Mouse (Mus musculus) urinary bladder, postnatal 25 days (tissue): ENCODE results near the gene Gpr137c.

Experiments used
- DNase-seq: peaks from one replicate; pipeline ENCODE4 v3.0.0; 2022; ENCODE audit warnings: low spot score

Gpr137c gene

GRCm38 (mm10) chr14:45219281-45220089 is at the start of gene Gpr137c:
Gene Gpr137c, plus strand, starts transcription at chr14:45219717.
- DNase-seq: peak; percentile 90

GRCm38 (mm10) chr14:45172260-45172659 is 47.3 kb upstream of the Gpr137c start:
- no peak for DNase-seq

GRCm38 (mm10) chr14:45175012-45175740 is 44.3 kb upstream of the Gpr137c start:
- no peak for DNase-seq

- DNase-seq: no peak
Observed at GRCm38 (mm10) chr14:45179186-45179585, 40.3 kb upstream of the Gpr137c start.

GRCm38 (mm10) chr14:45179606-45180005 is 39.9 kb upstream of the Gpr137c start:
- no peak for DNase-seq

- no peak for DNase-seq
Observed at GRCm38 (mm10) chr14:45181611-45182010, 37.9 kb upstream of the Gpr137c start.

- DNase-seq: no peak
Observed at GRCm38 (mm10) chr14:45190999-45191398, 28.5 kb upstream of the Gpr137c start.

- DNase-seq: no peak
Observed at GRCm38 (mm10) chr14:45200607-45201006, 18.9 kb upstream of the Gpr137c start.

GRCm38 (mm10) chr14:45210683-45211082 is 8.8 kb upstream of the Gpr137c start:
- DNase-seq: no peak

- no peak for DNase-seq
Observed at GRCm38 (mm10) chr14:45211431-45211830, 8.1 kb upstream of the Gpr137c start.

GRCm38 (mm10) chr14:45216711-45217340 is 2.7 kb upstream of the Gpr137c start:
- no peak for DNase-seq

GRCm38 (mm10) chr14:45217693-45218092 is 1.8 kb upstream of the Gpr137c start:
- no peak for DNase-seq

GRCm38 (mm10) chr14:45220090-45220956 is 806 bp downstream of the Gpr137c start, which contains the start of gene Txndc16:
Gene Txndc16, minus strand, starts transcription at chr14:45220328.
- DNase-seq: peak; percentile 70

- peak; percentile 5 for DNase-seq
Observed at GRCm38 (mm10) chr14:45220957-45221630, 1.6 kb downstream of the Gpr137c start.

GRCm38 (mm10) chr14:45239042-45239441 is 19.5 kb downstream of the Gpr137c start:
- DNase-seq: no peak

- no peak for DNase-seq
Observed at GRCm38 (mm10) chr14:45241613-45242012, 22.1 kb downstream of the Gpr137c start.

GRCm38 (mm10) chr14:45251548-45252076 is 32.1 kb downstream of the Gpr137c start:
- DNase-seq: no peak

GRCm38 (mm10) chr14:45263831-45264592 is 44.5 kb downstream of the Gpr137c start:
- DNase-seq: no peak

- DNase-seq: no peak
Observed at GRCm38 (mm10) chr14:45275816-45276215, 56.3 kb downstream of the Gpr137c start.

- DNase-seq: no peak
Observed at GRCm38 (mm10) chr14:45282066-45282465, 62.5 kb downstream of the Gpr137c start.
